Mouse (Mus musculus): ENCODE data around the gene Gm49320. TPM values are rescaled to one million over a fixed set of nuclear protein-coding genes. Genes with fewer than 3 reads are reported as not detected.

Gm49320 gene
- polyA plus RNA-seq, 1 experiment from 2014 or later, result 0.70 TPM

GRCm38 (mm10) chr8:4216791-4217621, 21.7 kb upstream of the Gm49320 start, which contains the start of gene Prr36:
Prr36 (minus strand) TSS chr8:4217459.
- Histone ChIP-seq H3K4me2 (ENCODE audit: low read depth) (peak within 1 kb of the TSS; percentile 64), H3K9me3 (ENCODE audit: control insufficient read depth, low read length) (no peaks in the 10 kb centered on the region), H3K9ac (ENCODE audit: low read length) (peak within 1 kb of the TSS; percentile 90), H3K27ac (ENCODE audit: low read depth, low read length) (peak within 1 kb of the TSS; percentile 58), H3K27me3 (ENCODE audit: control insufficient read depth, insufficient read depth, low read length) (peaks cover 15% of the 10 kb centered on the region), H3K36me3 (ENCODE audit: control insufficient read depth, insufficient read depth, low read length) (no peaks in the 10 kb centered on the region), H3K4me3 (ENCODE audit: low read depth, low read length) (peak within 1 kb of the TSS; percentile 66), H3K4me1 (ENCODE audit: control insufficient read depth, insufficient read depth, low read length) (peaks cover 21% of the 10 kb centered on the region)
- DNase-seq (ENCODE audit: low spot score) (peak; percentile 83), ATAC-seq (ENCODE audit: insufficient read depth, low FRiP score, low TSS enrichment) (peak; percentile 89)
- WGBS, result 1% methylated on average over 39 of the region's 44 CpGs

DNA sequence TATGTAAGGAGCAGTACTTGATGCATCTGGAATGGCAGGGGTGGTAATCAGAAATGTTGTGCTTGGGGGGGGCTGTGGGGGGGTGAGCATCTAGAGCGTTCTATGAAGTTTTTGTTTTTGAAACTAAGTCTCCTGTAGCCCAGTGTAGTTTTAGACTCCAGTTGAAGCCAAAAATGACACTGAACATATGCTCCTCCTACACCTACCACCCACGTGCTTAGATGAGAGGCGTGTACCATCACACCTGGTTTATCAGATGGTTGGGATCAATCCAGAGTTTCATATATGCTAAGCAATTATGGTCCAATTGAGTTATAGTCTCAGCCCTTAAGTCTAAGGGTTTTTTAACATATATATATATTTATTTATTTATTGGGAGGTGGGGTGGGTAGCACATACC, 19.0 kb upstream of the Gm49320 start:
- no peak for ATAC-seq (ENCODE audit: insufficient read depth, low FRiP score, low TSS enrichment)
- no peak overlapping the region for H3K9ac ChIP-seq (ENCODE audit: low read length)
- no peaks in the 10 kb centered on the region for H3K9me3 ChIP-seq (ENCODE audit: control insufficient read depth, low read length)
- peaks cover 12% of the 10 kb centered on the region for H3K27me3 ChIP-seq (ENCODE audit: control insufficient read depth, insufficient read depth, low read length)
- no peak overlapping the region for H3K4me3 ChIP-seq (ENCODE audit: low read depth, low read length)
- no peaks in the 10 kb centered on the region for H3K36me3 ChIP-seq (ENCODE audit: control insufficient read depth, insufficient read depth, low read length)
- DNase-seq (ENCODE audit: low spot score), result no peak
- H3K4me2 ChIP-seq (ENCODE audit: low read depth), result no peak overlapping the region
- peaks cover 2% of the 10 kb centered on the region; the same call in 1 of the 2 replicates for H3K4me1 ChIP-seq (ENCODE audit: control insufficient read depth, insufficient read depth, low read length)
- no peak overlapping the region for H3K27ac ChIP-seq (ENCODE audit: low read depth, low read length)
- WGBS, result 83% methylated on average over 3 of the region's 3 CpGs

- Histone ChIP-seq H3K9ac (ENCODE audit: low read length) (no peak overlapping the region), H3K9me3 (ENCODE audit: control insufficient read depth, low read length) (no peaks in the 10 kb centered on the region), H3K36me3 (ENCODE audit: control insufficient read depth, insufficient read depth, low read length) (no peaks in the 10 kb centered on the region), H3K27me3 (ENCODE audit: control insufficient read depth, insufficient read depth, low read length) (peaks cover 9% of the 10 kb centered on the region; the same call in 1 of the 2 replicates), H3K4me3 (ENCODE audit: low read depth, low read length) (no peak overlapping the region), H3K4me2 (ENCODE audit: low read depth) (no peak overlapping the region), H3K27ac (ENCODE audit: low read depth, low read length) (no peak overlapping the region), H3K4me1 (ENCODE audit: control insufficient read depth, insufficient read depth, low read length) (peaks cover 3% of the 10 kb centered on the region)
- DNase-seq (ENCODE audit: low spot score) (no peak), ATAC-seq (ENCODE audit: insufficient read depth, low FRiP score, low TSS enrichment) (no peak)
Measured at GRCm38 (mm10) chr8:4222059-4222458, 16.6 kb upstream of the Gm49320 start.

GRCm38 (mm10) chr8:4226323-4226722, 12.3 kb upstream of the Gm49320 start:
- H3K4me2 ChIP-seq (ENCODE audit: low read depth), result peak overlapping the region; percentile 6; the same call in 1 of the 2 replicates
- peaks cover 3% of the 10 kb centered on the region; the same call in 1 of the 2 replicates for H3K4me1 ChIP-seq (ENCODE audit: control insufficient read depth, insufficient read depth, low read length)
- no peak for DNase-seq (ENCODE audit: low spot score)
- H3K4me3 ChIP-seq (ENCODE audit: low read depth, low read length), result no peak overlapping the region
- no peaks in the 10 kb centered on the region for H3K9me3 ChIP-seq (ENCODE audit: control insufficient read depth, low read length)
- WGBS, result 25% methylated on average over 4 of the region's 4 CpGs
- H3K36me3 ChIP-seq (ENCODE audit: control insufficient read depth, insufficient read depth, low read length), result no peaks in the 10 kb centered on the region
- H3K27ac ChIP-seq (ENCODE audit: low read depth, low read length), result no peak overlapping the region
- peaks cover 16% of the 10 kb centered on the region for H3K27me3 ChIP-seq (ENCODE audit: control insufficient read depth, insufficient read depth, low read length)
- no peak for ATAC-seq (ENCODE audit: insufficient read depth, low FRiP score, low TSS enrichment)
- H3K9ac ChIP-seq (ENCODE audit: low read length), result no peak overlapping the region

DNA sequence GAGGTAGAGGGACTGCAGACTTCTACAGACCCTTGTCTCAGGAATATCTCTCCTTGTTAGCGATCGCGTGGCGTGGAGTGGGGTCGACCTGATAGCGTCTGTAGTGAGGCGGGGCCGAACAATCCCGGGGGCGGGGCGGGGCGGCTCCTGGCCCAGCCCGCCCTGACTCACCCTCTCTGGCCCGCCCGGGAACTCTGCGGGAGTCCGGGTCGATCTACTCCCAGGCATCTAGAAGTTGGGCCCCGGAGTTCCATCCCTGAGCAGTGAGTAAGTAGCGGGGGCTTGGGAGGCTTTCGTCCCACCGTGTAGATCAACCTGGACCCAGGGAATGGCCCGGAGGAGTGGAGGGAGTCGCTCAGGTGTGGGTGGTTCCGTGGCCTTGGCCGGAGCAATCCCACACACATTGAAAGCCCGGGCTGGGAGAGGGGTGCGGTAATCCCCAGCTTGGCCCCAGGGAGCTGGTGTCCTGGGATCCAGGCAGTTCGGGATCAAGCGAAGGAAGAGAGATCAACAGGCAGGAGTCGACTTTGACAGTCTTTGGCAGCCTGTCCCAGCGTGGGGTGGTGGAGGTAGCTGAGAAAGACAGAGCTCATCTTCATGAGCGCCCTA, 11.8 kb upstream of the Gm49320 start, which contains the start of gene Lrrc8e:
Gene Lrrc8e, plus strand, starts transcription at position 89 of the 609 bp plus-strand sequence.
- H3K4me1 ChIP-seq (ENCODE audit: control insufficient read depth, insufficient read depth, low read length), result peaks cover 3% of the 10 kb centered on the region; the same call in 1 of the 2 replicates
- H3K27me3 ChIP-seq (ENCODE audit: control insufficient read depth, insufficient read depth, low read length), result peaks cover 16% of the 10 kb centered on the region
- no peaks in the 10 kb centered on the region for H3K9me3 ChIP-seq (ENCODE audit: control insufficient read depth, low read length)
- DNase-seq (ENCODE audit: low spot score), result no peak
- 7% methylated on average over 33 of the region's 33 CpGs for WGBS
- H3K9ac ChIP-seq (ENCODE audit: low read length), result no peak within 1 kb of the TSS
- 0 out of 2 replicates have a peak within 1 kb of the TSS, but pooled peaks have one; percentile 1 for H3K4me3 ChIP-seq (ENCODE audit: low read depth, low read length)
- ATAC-seq (ENCODE audit: insufficient read depth, low FRiP score, low TSS enrichment), result peak; percentile 55; the same call in 1 of the 2 replicates
- H3K4me2 ChIP-seq (ENCODE audit: low read depth), result peak within 1 kb of the TSS; percentile 6
- no peak within 1 kb of the TSS for H3K27ac ChIP-seq (ENCODE audit: low read depth, low read length)
- H3K36me3 ChIP-seq (ENCODE audit: control insufficient read depth, insufficient read depth, low read length), result no peaks in the 10 kb centered on the region

DNA sequence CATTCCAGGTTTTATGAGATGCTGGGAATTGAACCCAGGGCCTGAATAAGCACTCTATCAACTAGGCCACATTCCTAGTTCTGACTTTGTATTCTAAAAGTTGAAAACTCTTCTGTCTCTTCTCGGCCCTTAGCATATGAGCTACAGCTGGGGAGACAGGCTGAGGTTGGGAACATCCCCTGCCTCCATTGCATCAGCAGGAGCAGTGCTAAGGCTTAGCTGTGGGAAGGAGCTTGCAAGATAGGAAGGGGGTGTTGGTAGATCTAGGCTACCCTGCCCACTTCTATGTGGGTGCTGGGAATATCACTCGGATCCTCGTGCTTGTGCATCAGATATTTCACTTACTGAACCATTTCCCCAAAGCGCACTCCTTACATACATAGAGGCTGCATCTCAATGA, 10.7 kb upstream of the Gm49320 start:
- Histone ChIP-seq H3K4me1 (ENCODE audit: control insufficient read depth, insufficient read depth, low read length) (peaks cover 3% of the 10 kb centered on the region; the same call in 1 of the 2 replicates), H3K9me3 (ENCODE audit: control insufficient read depth, low read length) (no peaks in the 10 kb centered on the region), H3K27me3 (ENCODE audit: control insufficient read depth, insufficient read depth, low read length) (peaks cover 16% of the 10 kb centered on the region), H3K27ac (ENCODE audit: low read depth, low read length) (no peak overlapping the region), H3K4me3 (ENCODE audit: low read depth, low read length) (no peak overlapping the region), H3K36me3 (ENCODE audit: control insufficient read depth, insufficient read depth, low read length) (no peaks in the 10 kb centered on the region), H3K4me2 (ENCODE audit: low read depth) (no peak overlapping the region), H3K9ac (ENCODE audit: low read length) (no peak overlapping the region)
- 95% methylated on average over 4 of the region's 4 CpGs for WGBS
- ATAC-seq (ENCODE audit: insufficient read depth, low FRiP score, low TSS enrichment) (no peak), DNase-seq (ENCODE audit: low spot score) (no peak)

DNA sequence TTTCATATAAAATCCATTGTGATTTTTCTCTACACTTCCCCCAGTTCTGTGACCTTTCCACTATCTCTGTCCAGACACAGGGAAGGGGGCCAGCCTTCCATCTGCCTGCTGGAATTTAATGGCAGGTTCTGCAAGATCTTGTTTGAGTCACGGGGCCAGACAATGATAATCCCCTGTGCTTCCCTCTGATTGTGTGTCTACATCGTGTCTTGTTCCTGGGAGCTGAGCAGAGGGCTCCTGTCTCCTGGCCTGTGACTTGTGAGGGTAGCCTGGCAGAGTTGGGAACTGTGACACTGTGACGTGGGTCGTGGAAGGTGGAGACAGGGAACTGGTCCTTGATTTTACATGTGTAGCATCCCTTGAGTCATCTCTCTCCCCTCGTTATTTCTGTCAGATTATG, 8.9 kb upstream of the Gm49320 start:
- Histone ChIP-seq H3K27me3 (ENCODE audit: control insufficient read depth, insufficient read depth, low read length) (peaks cover 16% of the 10 kb centered on the region), H3K9ac (ENCODE audit: low read length) (no peak overlapping the region), H3K4me1 (ENCODE audit: control insufficient read depth, insufficient read depth, low read length) (peaks cover 3% of the 10 kb centered on the region; the same call in 1 of the 2 replicates), H3K9me3 (ENCODE audit: control insufficient read depth, low read length) (no peaks in the 10 kb centered on the region), H3K4me2 (ENCODE audit: low read depth) (no peak overlapping the region), H3K4me3 (ENCODE audit: low read depth, low read length) (no peak overlapping the region), H3K27ac (ENCODE audit: low read depth, low read length) (no peak overlapping the region), H3K36me3 (ENCODE audit: control insufficient read depth, insufficient read depth, low read length) (no peaks in the 10 kb centered on the region)
- DNase-seq (ENCODE audit: low spot score) (no peak), ATAC-seq (ENCODE audit: insufficient read depth, low FRiP score, low TSS enrichment) (no peak)
- WGBS, result 79% methylated on average over 5 of the region's 5 CpGs

DNA sequence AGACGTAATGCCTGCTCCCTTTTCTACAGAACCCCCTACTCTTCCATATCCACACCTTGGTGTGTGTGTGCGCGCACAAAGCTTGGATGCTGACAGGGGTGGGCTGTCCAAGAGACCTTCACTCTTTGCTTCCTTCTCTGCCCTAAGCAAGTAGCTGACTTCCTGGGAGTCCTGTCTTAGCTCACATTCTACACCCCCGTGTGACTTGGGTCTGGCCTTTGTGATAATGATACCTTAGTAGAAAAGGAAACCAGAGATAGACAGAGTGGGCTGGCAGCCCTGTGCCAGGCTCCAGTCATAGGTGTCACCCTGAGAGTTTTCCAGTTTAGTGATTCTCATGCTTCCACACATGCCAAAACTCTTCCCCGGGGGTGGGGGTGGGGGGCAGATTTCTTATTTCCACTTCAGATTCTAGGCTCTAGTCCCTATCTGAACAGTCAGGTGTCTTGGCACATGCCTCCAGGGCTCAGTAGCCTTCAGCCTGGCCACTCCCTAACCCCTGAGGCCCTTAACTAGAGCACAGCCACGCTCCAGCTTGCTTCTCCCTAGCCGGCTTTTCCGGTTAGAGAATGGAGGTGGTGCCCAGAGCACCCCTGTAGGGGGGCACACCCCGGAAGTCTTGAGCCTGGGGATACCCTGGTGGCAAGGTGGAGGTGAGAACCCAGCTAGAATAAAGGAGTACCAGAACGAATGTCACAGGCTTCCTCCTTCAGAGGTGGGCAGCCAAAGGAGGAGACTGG, 7.9 kb upstream of the Gm49320 start:
- Histone ChIP-seq H3K4me1 (ENCODE audit: control insufficient read depth, insufficient read depth, low read length) (peaks cover 3% of the 10 kb centered on the region; the same call in 1 of the 2 replicates), H3K27me3 (ENCODE audit: control insufficient read depth, insufficient read depth, low read length) (peaks cover 16% of the 10 kb centered on the region), H3K9ac (ENCODE audit: low read length) (no peak overlapping the region), H3K27ac (ENCODE audit: low read depth, low read length) (no peak overlapping the region), H3K36me3 (ENCODE audit: control insufficient read depth, insufficient read depth, low read length) (no peaks in the 10 kb centered on the region), H3K4me3 (ENCODE audit: low read depth, low read length) (no peak overlapping the region), H3K4me2 (ENCODE audit: low read depth) (no peak overlapping the region), H3K9me3 (ENCODE audit: control insufficient read depth, low read length) (no peaks in the 10 kb centered on the region)
- DNase-seq (ENCODE audit: low spot score) (no peak), ATAC-seq (ENCODE audit: insufficient read depth, low FRiP score, low TSS enrichment) (no peak)
- 62% methylated on average over 10 of the region's 10 CpGs for WGBS

Measured in neural tube, embryonic 11.5 days (tissue).